Mouse (Mus musculus): ENCODE measurements around the gene Sgtb. TPM values are rescaled to one million over a fixed set of nuclear protein-coding genes. Genes with fewer than 3 reads are reported as not detected.

Sgtb gene
- polyA plus RNA-seq (2014; fragmentation: Illumina TruSeq; extraction: RNeasy Lipid Tissue Mini Kit (QIAGEN cat#74804); ENCODE audit: low read depth, low replicate concordance), result 1.1 TPM

DNA sequence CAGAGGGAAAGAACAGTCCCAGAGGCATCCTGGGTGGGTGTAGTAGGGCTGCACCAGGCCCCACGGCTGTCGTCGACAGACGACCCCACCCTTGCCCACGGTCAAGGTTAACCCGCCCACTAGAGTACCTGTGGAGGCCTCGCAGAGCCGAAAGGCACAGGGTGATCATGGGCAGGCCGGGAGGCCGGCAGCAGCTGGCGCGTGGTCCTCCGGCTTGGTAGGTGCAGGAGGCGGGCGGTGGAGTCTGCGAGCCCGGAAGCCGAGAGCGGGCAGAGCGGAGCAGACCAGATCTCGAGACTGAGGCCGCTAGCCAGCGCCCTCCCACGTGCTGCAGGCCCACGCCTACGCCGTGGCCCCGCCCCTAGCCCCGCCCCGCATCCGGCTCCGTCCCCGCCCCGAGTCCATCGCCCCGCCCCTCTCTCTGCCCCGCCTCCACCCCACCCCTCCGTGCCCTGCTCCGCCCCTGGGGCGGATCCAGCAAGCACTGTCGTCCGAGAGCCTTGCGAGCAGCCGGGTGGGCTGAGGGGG lies at the start of gene Sgtb, which contains the start of gene Nln:
Gene Sgtb, plus strand, starts transcription at position 454 of the 528 bp plus-strand sequence.
Gene Nln, minus strand, starts transcription at position 327 of the 528 bp plus-strand sequence.

DNA sequence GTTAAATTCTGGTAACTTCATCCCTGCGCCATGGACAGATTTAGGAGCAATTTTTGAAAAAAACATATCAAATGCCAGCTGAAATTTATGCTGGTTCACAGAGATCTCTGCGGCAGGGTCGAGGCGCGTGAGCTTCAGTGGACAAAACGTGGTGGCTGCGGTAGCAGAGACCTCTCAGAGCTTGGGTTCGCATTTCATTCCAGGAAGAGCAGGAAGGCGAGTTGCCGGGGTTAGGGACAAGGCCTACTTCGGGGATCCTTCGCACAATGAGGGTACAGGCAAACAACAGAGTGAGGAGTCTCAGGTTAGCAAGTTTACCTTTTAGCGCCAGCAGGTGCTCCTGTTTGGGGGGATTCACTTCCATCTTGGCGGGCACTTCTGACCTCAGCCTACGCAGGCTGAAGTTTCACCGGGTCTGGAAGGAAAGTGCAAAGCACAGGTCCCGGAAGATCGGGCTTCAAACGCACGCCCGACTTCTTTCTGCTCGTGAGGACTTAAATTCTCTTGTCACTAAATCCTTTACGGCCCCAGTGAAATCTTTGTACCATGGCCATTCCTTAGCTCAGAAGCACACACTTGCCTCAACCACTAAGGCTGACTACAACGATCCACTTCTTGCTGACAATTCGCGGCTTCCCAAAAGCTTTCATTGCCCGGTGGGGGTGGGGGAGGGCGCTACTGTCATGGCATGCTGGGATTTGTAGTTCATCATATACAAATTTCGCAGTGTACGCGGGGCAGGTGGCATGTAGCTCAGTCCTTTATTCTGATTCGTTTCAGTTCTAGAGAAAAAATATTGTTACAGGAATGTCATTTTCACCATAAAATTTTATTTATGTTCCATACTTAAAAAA lies 68.5 kb downstream of the Sgtb start, which contains the start of gene Trappc13:
Gene Trappc13, minus strand, starts transcription at position 674 of the 854 bp plus-strand sequence.

GRCm38 (mm10) chr13:104178650-104179121 lies 69.1 kb downstream of the Sgtb start, which contains the start of gene Trim23:
TSS of gene Trim23 (plus strand) at chr13:104178797.

Other genes starting within 250 kb of the Sgtb start
- 28.4 TPM for gene Erbin, start 189.2 kb upstream of the Sgtb start, polyA plus RNA-seq (2014; fragmentation: Illumina TruSeq; extraction: RNeasy Lipid Tissue Mini Kit (QIAGEN cat#74804); ENCODE audit: low read depth, low replicate concordance)
- gene Nln, start 127 bp upstream of the Sgtb start, polyA plus RNA-seq (2014; fragmentation: Illumina TruSeq; extraction: RNeasy Lipid Tissue Mini Kit (QIAGEN cat#74804); ENCODE audit: low read depth, low replicate concordance), result 8.2 TPM
- 30.5 TPM for gene Trappc13, start 68.7 kb downstream of the Sgtb start, polyA plus RNA-seq (2014; fragmentation: Illumina TruSeq; extraction: RNeasy Lipid Tissue Mini Kit (QIAGEN cat#74804); ENCODE audit: low read depth, low replicate concordance)
- gene Trim23, start 69.1 kb downstream of the Sgtb start, polyA plus RNA-seq (2014; fragmentation: Illumina TruSeq; extraction: RNeasy Lipid Tissue Mini Kit (QIAGEN cat#74804); ENCODE audit: low read depth, low replicate concordance), result 21.4 TPM
- gene Cenpk, start 118.9 kb downstream of the Sgtb start, polyA plus RNA-seq (2014; fragmentation: Illumina TruSeq; extraction: RNeasy Lipid Tissue Mini Kit (QIAGEN cat#74804); ENCODE audit: low read depth, low replicate concordance), result not detected
- gene Ppwd1, start 119.1 kb downstream of the Sgtb start, polyA plus RNA-seq (2014; fragmentation: Illumina TruSeq; extraction: RNeasy Lipid Tissue Mini Kit (QIAGEN cat#74804); ENCODE audit: low read depth, low replicate concordance), result 4.5 TPM
- gene Adamts6, start 178.1 kb downstream of the Sgtb start, polyA plus RNA-seq (2014; fragmentation: Illumina TruSeq; extraction: RNeasy Lipid Tissue Mini Kit (QIAGEN cat#74804); ENCODE audit: low read depth, low replicate concordance), result 1.6 TPM